Mouse (Mus musculus) E14TG2a.4 (cell line): Measurements from ENCODE around the gene Slco2b1.

ENCODE experiments used
- CTCF ChIP-seq: conservative IDR thresholded peaks from 2 replicates; pipeline ENCODE4 v1.5.1; 2014; ENCODE audit warnings: low read length
- NANOG ChIP-seq: IDR thresholded peaks from 2 replicates; pipeline ENCODE4 v1.6.1; 2014; ENCODE audit warnings: borderline replicate concordance, low read length, mixed read lengths
- POU5F1 ChIP-seq: IDR thresholded peaks from 2 replicates; pipeline ENCODE4 v1.6.1; 2014; ENCODE audit warnings: low read length, borderline replicate concordance

DNA sequence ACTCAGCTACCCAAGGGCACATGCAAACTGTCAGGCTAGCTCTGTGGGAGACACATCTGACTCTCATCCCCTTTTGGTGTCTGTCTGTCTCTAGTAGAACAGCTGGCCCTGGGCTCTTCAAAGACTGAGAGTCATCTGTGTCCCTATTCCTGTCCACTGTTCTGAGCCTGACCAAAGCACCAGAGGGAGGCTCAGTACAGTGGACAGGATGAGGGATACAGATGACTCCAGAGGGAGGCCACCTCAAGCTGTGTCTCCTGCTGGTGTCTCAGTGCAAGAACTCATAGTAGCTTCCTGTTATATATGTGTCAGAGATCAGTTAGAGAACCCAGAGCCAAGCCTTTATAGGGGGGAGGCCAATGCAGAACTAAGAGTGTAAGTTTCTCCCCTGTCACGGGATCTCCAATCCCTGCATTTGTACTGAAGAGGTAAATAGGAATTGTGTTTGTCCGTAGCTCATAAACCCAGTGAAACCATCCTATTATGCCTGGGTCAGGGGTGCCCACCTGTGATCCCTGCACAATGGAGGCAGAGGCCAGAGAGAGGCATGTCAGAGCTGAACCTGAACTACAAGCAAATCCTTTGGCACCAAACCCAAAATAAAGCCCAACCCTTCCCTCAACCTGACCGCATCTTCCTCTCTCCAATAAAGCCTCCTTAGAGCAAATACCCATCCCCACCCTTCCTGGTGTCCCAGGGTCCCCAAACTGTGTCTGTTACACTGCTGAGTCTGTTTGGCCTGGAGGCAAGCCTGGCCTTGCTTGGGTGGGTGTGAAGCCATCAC is 6.2 kb downstream of the Slco2b1 start:
- no peak for TF ChIP-seq CTCF
- no peak for TF ChIP-seq POU5F1
- no peak for TF ChIP-seq NANOG
